Mouse (Mus musculus): ENCODE results near the gene Cdh22.

The Cdh22 gene

GRCm38 (mm10) chr2:165207689-165208088, 27.0 kb downstream of the Cdh22 start:
- no peak for DNase-seq (ENCODE audit: extremely low read depth, low read depth)

- DNase-seq (ENCODE audit: extremely low read depth, low read depth): no peak
Observed at GRCm38 (mm10) chr2:165207086-165207485, 27.6 kb downstream of the Cdh22 start.

- DNase-seq (ENCODE audit: extremely low read depth, low read depth): no peak
Observed at GRCm38 (mm10) chr2:165205486-165205885, 29.2 kb downstream of the Cdh22 start.

- no peak for DNase-seq (ENCODE audit: extremely low read depth, low read depth)
Observed at GRCm38 (mm10) chr2:165204931-165205330, 29.7 kb downstream of the Cdh22 start.

GRCm38 (mm10) chr2:165201761-165202751, 32.6 kb downstream of the Cdh22 start:
- no peak for DNase-seq (ENCODE audit: extremely low read depth, low read depth)

- DNase-seq (ENCODE audit: extremely low read depth, low read depth): no peak
Observed at GRCm38 (mm10) chr2:165197546-165197945, 37.1 kb downstream of the Cdh22 start.

- DNase-seq (ENCODE audit: extremely low read depth, low read depth): no peak
Observed at GRCm38 (mm10) chr2:165195411-165196182, 39.1 kb downstream of the Cdh22 start.

- no peak for DNase-seq (ENCODE audit: extremely low read depth, low read depth)
Observed at GRCm38 (mm10) chr2:165191483-165191882, 43.2 kb downstream of the Cdh22 start.

- no peak for DNase-seq (ENCODE audit: extremely low read depth, low read depth)
Observed at GRCm38 (mm10) chr2:165189546-165189945, 45.1 kb downstream of the Cdh22 start.

GRCm38 (mm10) chr2:165187648-165188380, 46.8 kb downstream of the Cdh22 start:
- no peak for DNase-seq (ENCODE audit: extremely low read depth, low read depth)

- no peak for DNase-seq (ENCODE audit: extremely low read depth, low read depth)
Observed at GRCm38 (mm10) chr2:165184015-165184633, 50.5 kb downstream of the Cdh22 start.

GRCm38 (mm10) chr2:165182085-165182976, 52.3 kb downstream of the Cdh22 start:
- no peak for DNase-seq (ENCODE audit: extremely low read depth, low read depth)

GRCm38 (mm10) chr2:165179231-165179630, 55.4 kb downstream of the Cdh22 start:
- no peak for DNase-seq (ENCODE audit: extremely low read depth, low read depth)

GRCm38 (mm10) chr2:165176965-165177364, 57.7 kb downstream of the Cdh22 start:
- no peak for DNase-seq (ENCODE audit: extremely low read depth, low read depth)

GRCm38 (mm10) chr2:165166664-165167435, 67.8 kb downstream of the Cdh22 start:
- DNase-seq (ENCODE audit: extremely low read depth, low read depth): no peak

GRCm38 (mm10) chr2:165162221-165162620, 72.4 kb downstream of the Cdh22 start:
- DNase-seq (ENCODE audit: extremely low read depth, low read depth): no peak

- DNase-seq (ENCODE audit: extremely low read depth, low read depth): no peak
Observed at GRCm38 (mm10) chr2:165160466-165160865, 74.2 kb downstream of the Cdh22 start.

- no peak for DNase-seq (ENCODE audit: extremely low read depth, low read depth)
Observed at GRCm38 (mm10) chr2:165159055-165159688, 75.5 kb downstream of the Cdh22 start.

GRCm38 (mm10) chr2:165158317-165158716, 76.3 kb downstream of the Cdh22 start:
- DNase-seq (ENCODE audit: extremely low read depth, low read depth): no peak

Data from MEL-GATA-1-ER (cell line).